Mouse (Mus musculus) MEL (cell line): ENCODE results near the gene Tsku. TPM values are rescaled to one million over a fixed set of nuclear protein-coding genes. Genes with fewer than 3 reads are reported as not detected.

Source experiments
- DNase-seq: peaks from one replicate; pipeline ENCODE4 v3.0.0; 2011; ENCODE audit warnings: low read depth, low spot score
- H3K27ac ChIP-seq: 2 replicates; pipeline ENCODE4 v1.5.1; 2012; ENCODE audit warnings: low read depth, mild to moderate bottlenecking, control low read depth, low read length, moderate library complexity; ENCODE audit not compliant: control insufficient read depth
- H3K27me3 ChIP-seq, 2 experiments: fragments of 150-350 bp in 1 of 2; sonication (generic) in 1 of 2; 2 replicates each; pipeline ENCODE4 v1.6.1; 2012; ENCODE audit warnings: low read length in 2 of 2, mild to moderate bottlenecking in 2 of 2, improper control_type of control experiment in 1 of 2, moderate library complexity in 1 of 2; ENCODE audit not compliant: insufficient read depth in 2 of 2, control insufficient read depth in 1 of 2
- H3K36me3 ChIP-seq, 2 experiments: 2 replicates each; pipeline ENCODE4 v1.6.1; 2012 to 2014; ENCODE audit warnings: low read length in 2 of 2, improper control_type of control experiment in 1 of 2, inconsistent platforms in 1 of 2, mild to moderate bottlenecking in 1 of 2; ENCODE audit not compliant: insufficient read depth in 2 of 2, control insufficient read depth in 1 of 2
- H3K4me1 ChIP-seq, 2 experiments: fragments of 150-350 bp in 1 of 2; sonication (generic) in 1 of 2; 2 replicates each; pipeline ENCODE4 v1.6.1; 2012; ENCODE audit warnings: low read length in 2 of 2, improper control_type of control experiment in 1 of 2, mild to moderate bottlenecking in 1 of 2; ENCODE audit not compliant: insufficient read depth in 2 of 2, control insufficient read depth in 1 of 2
- H3K4me3 ChIP-seq, 2 experiments: fragments of 150-350 bp in 1 of 2; sonication (generic) in 1 of 2; 2 replicates each; pipeline ENCODE4 v1.5.1; 2012; ENCODE audit warnings: low read depth in 2 of 2, low read length in 2 of 2, mild to moderate bottlenecking in 2 of 2, moderate library complexity in 2 of 2, control low read depth in 1 of 2, improper control_type of control experiment in 1 of 2; ENCODE audit not compliant: control insufficient read depth in 1 of 2, insufficient read depth in 1 of 2
- H3K79me2 ChIP-seq: 2 replicates; pipeline ENCODE4 v1.6.1; 2012; ENCODE audit warnings: mild to moderate bottlenecking, low read length, moderate library complexity; ENCODE audit not compliant: control insufficient read depth, poor library complexity, insufficient read depth
- H3K9ac ChIP-seq: 2 replicates; pipeline ENCODE4 v1.6.1; 2012; ENCODE audit warnings: low read depth, mild to moderate bottlenecking, control low read depth, low read length, moderate library complexity; ENCODE audit not compliant: control insufficient read depth, poor library complexity, severe bottlenecking
- H3K9me3 ChIP-seq: fragments of 150-350 bp; sonication (generic); replicated peaks from 2 replicates; pipeline ENCODE4 v1.6.1; 2012; ENCODE audit warnings: mild to moderate bottlenecking, low read length, improper control_type of control experiment, moderate library complexity; ENCODE audit not compliant: insufficient read depth
- ELF1 ChIP-seq: IDR thresholded peaks from 2 replicates; pipeline ENCODE4 v1.6.1; 2014; ENCODE audit warnings: low read depth, mild to moderate bottlenecking, inconsistent platforms, low read length, improper control_type of control experiment, moderate library complexity
- JUND ChIP-seq: IDR thresholded peaks from 2 replicates; pipeline ENCODE4 v1.6.1; 2011; ENCODE audit warnings: low read depth, mild to moderate bottlenecking, improper control_type of control experiment, low read length
- KAT2A ChIP-seq: conservative IDR thresholded peaks from 2 replicates; pipeline ENCODE4 v1.6.1; 2012; ENCODE audit warnings: low read depth, low read length, improper control_type of control experiment, inconsistent platforms
- MAFK ChIP-seq: IDR thresholded peaks from 2 replicates; pipeline ENCODE4 v1.6.1; 2011; ENCODE audit warnings: low read depth, mild to moderate bottlenecking, low read length, improper control_type of control experiment, borderline replicate concordance
- MAX ChIP-seq: IDR thresholded peaks from 2 replicates; pipeline ENCODE4 v1.6.1; 2011; ENCODE audit warnings: low read length, improper control_type of control experiment
- MAZ ChIP-seq: IDR thresholded peaks from 2 replicates; pipeline ENCODE4 v1.6.1; 2012; ENCODE audit warnings: low read depth, mild to moderate bottlenecking, inconsistent platforms, low read length, improper control_type of control experiment
- MYB ChIP-seq: IDR thresholded peaks from 2 replicates; pipeline ENCODE4 v1.6.1; 2011; ENCODE audit warnings: mild to moderate bottlenecking, low read depth, low read length, improper control_type of control experiment
- MYC ChIP-seq: IDR thresholded peaks from 2 replicates; pipeline ENCODE4 v1.6.1; 2011; ENCODE audit warnings: low read depth, mild to moderate bottlenecking, low read length, improper control_type of control experiment, moderate library complexity
- NRF1 ChIP-seq: IDR thresholded peaks from 2 replicates; pipeline ENCODE4 v1.6.1; 2014; ENCODE audit warnings: low read depth, mild to moderate bottlenecking, inconsistent platforms, low read length, improper control_type of control experiment, moderate library complexity; ENCODE audit not compliant: poor library complexity, insufficient read depth, severe bottlenecking
- RAD21 ChIP-seq: IDR thresholded peaks from 2 replicates; pipeline ENCODE4 v1.6.1; 2011; ENCODE audit warnings: mild to moderate bottlenecking, low read depth, low read length, improper control_type of control experiment
- RCOR1 ChIP-seq: IDR thresholded peaks from 2 replicates; pipeline ENCODE4 v1.6.1; 2012; ENCODE audit warnings: low read depth, mild to moderate bottlenecking, inconsistent platforms, low read length, improper control_type of control experiment
- TAL1 ChIP-seq: IDR thresholded peaks from 2 replicates; pipeline ENCODE4 v1.6.1; 2012; ENCODE audit warnings: mild to moderate bottlenecking, inconsistent platforms, low read length, moderate library complexity, mixed read lengths
- TBP ChIP-seq: IDR thresholded peaks from 2 replicates; pipeline ENCODE4 v1.8.0; 2011; ENCODE audit warnings: low read depth, low read length, improper control_type of control experiment
- UBTF ChIP-seq: IDR thresholded peaks from 2 replicates; pipeline ENCODE4 v1.6.1; 2012; ENCODE audit warnings: low read depth, mild to moderate bottlenecking, inconsistent platforms, low read length, improper control_type of control experiment, moderate library complexity, borderline replicate concordance; ENCODE audit not compliant: insufficient read depth
- USF2 ChIP-seq, 2 experiments: IDR thresholded peaks; 2 replicates each; pipeline ENCODE4 v1.6.1; 2011 to 2012; ENCODE audit warnings: improper control_type of control experiment in 2 of 2, low read length in 2 of 2, borderline replicate concordance in 1 of 2, inconsistent platforms in 1 of 2, low read depth in 1 of 2, mild to moderate bottlenecking in 1 of 2; ENCODE audit not compliant: insufficient read depth in 1 of 2
- ZC3H11A ChIP-seq: IDR thresholded peaks from 2 replicates; pipeline ENCODE4 v1.6.1; 2012; ENCODE audit warnings: low read depth, mild to moderate bottlenecking, inconsistent platforms, low read length, improper control_type of control experiment
- ZKSCAN1 ChIP-seq: IDR thresholded peaks from 2 replicates; pipeline ENCODE4 v1.6.1; 2012; ENCODE audit warnings: low read depth, mild to moderate bottlenecking, inconsistent platforms, low read length, improper control_type of control experiment, moderate library complexity
- ZMIZ1 ChIP-seq: IDR thresholded peaks from 2 replicates; pipeline ENCODE4 v1.6.1; 2012; ENCODE audit warnings: low read depth, mild to moderate bottlenecking, inconsistent platforms, low read length, improper control_type of control experiment, moderate library complexity
- polyA plus RNA-seq, 2 experiments: library from polyadenylated mRNA; stranded (reverse) in 1 of 2; unstranded in 1 of 2; fragments of >175 nt in 1 of 2; fragments of >200 nt in 1 of 2; gene quantifications; 2 replicates each; pipeline versions ENCODE4 v1.2.1 to v1.2.4; 2012; ENCODE audit warnings: low replicate concordance in 2 of 2, low read depth in 1 of 2; ENCODE audit not compliant: insufficient read length in 2 of 2, insufficient read depth in 1 of 2, missing spikeins in 1 of 2
- total RNA-seq: library from RNA; depleted of rRNA; stranded (reverse); fragments of 300-350 nt; gene quantifications from 2 replicates; pipeline ENCODE4 v1.2.3, GENCODE M21; 2012

Gene Tsku
- total and polyA plus RNA-seq, 3 experiments = 0.12 to 0.99 TPM; not detected in 1

DNA sequence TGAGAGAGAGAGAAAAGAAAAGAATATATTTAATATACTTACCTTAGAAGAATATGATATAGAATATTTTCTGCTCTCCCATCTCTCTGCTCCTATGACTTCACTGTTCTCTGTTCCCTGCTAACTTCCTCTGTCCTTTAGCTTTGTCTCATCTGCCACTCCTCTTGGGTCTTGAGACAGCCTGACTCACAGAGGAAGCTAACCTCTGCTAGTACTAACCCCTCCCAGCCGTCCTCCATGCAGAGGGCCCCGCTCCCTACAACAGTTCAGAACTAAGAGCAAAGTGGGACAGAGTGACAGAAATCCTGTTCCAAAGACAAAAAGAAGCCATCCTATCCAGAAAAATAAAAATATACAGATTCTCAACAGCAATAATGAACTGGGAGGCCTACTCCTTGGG, 40.0 kb downstream of the Tsku start, which contains the start of gene Acer3:
Acer3 (minus strand) TSS at position 126 of the 400 bp plus-strand sequence.
- TF ChIP-seq MAFK = no peak
- TF ChIP-seq MAX = no peak
- no peak for TF ChIP-seq ELF1
- TF ChIP-seq RAD21 = no peak
- TF ChIP-seq JUND = no peak
- TF ChIP-seq TAL1 = no peak
- no peak for TF ChIP-seq USF2 (IDR thresholded peaks at IDR 0.05; ENCODE audit: borderline replicate concordance in 1 of 2, insufficient read depth in 1 of 2, low read depth in 1 of 2, low read length in 2 of 2)
- Histone ChIP-seq H3K27me3 (no peaks in the 10 kb centered on the region), H3K36me3 (peaks cover 0 to 12% of the 10 kb centered on the region in 2 experiments; a peak in 2 of 4 replicates), H3K9ac (no peak within 1 kb of the TSS), H3K4me1 (peaks cover 8 to 16% of the 10 kb centered on the region in 2 experiments), H3K79me2 (no peaks in the 10 kb centered on the region), H3K9me3 (no peaks in the 10 kb centered on the region), H3K4me3 (no peak within 1 kb of the TSS), H3K27ac (no peak within 1 kb of the TSS)
- DNase-seq = no peak

DNA sequence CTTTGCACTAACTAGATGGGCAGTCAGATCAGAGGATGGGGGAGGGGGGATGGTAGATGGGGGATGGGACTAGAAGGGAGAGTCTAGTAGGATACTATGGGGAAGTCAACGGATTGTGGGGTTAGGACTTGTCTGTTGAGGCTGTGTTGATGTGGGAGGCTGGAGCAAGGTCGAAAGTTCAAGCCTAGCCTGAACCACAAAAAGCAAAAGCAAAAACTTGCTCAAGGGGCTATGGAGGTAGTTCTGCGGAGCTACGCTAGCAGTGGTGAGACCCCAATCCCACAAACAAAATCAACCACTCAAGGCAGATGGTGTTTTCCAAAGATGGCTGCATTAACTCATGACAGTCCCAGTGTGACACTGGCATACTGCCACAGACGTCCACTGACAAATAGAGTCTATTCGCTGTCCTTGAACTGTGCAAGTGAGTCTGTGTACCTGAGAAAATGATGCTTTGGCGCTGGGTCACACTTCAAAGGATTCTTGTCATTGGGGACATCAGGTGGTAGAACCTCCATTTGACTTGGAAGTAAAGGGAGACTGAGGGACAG, 41.0 kb downstream of the Tsku start:
- Histone ChIP-seq H3K79me2 (no peaks in the 10 kb centered on the region), H3K4me1 (peaks cover 8 to 16% of the 10 kb centered on the region in 2 experiments), H3K27me3 (no peaks in the 10 kb centered on the region), H3K9ac (no peak overlapping the region), H3K36me3 (peaks cover 0 to 12% of the 10 kb centered on the region in 2 experiments; a peak in 2 of 4 replicates), H3K27ac (no peak overlapping the region), H3K4me3 (no peak overlapping the region), H3K9me3 (no peaks in the 10 kb centered on the region)
- no peak for TF ChIP-seq RCOR1
- TF ChIP-seq MYC = no peak
- TF ChIP-seq NRF1 = no peak
- TF ChIP-seq ZMIZ1 = no peak
- no peak for TF ChIP-seq MYB
- TF ChIP-seq MAZ = no peak
- no peak for TF ChIP-seq ZC3H11A
- no peak for DNase-seq

DNA sequence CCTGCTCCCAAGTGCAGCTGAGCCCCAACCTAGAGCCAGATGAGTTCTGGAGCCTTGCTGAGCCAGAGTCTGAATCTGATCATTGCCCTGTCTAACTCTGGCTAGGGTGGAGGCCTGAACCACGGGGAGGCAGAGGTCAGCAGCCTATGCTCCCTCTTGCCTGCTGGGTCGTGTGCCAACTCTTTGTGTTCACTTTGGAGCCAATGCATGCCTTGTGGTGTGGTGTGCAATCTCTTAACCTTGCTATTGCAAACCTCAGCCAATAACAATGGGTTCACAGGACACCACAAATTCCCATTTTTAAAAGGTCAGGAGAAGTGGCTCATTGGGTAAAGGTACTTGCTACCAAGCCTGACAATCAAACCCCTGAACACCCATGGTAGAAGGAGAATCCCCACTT, 44.6 kb downstream of the Tsku start:
- Histone ChIP-seq H3K79me2 (no peaks in the 10 kb centered on the region), H3K27me3 (no peaks in the 10 kb centered on the region), H3K4me1 (peaks cover 2 to 6% of the 10 kb centered on the region in 2 experiments; a peak in 3 of 4 replicates), H3K4me3 (no peak overlapping the region), H3K27ac (no peak overlapping the region), H3K36me3 (no peaks in the 10 kb centered on the region), H3K9ac (no peak overlapping the region), H3K9me3 (no peaks in the 10 kb centered on the region)
- no peak for DNase-seq
- TF ChIP-seq ZC3H11A = no peak
- TF ChIP-seq KAT2A = no peak
- no peak for TF ChIP-seq USF2 (IDR thresholded peaks at IDR 0.05; ENCODE audit: borderline replicate concordance in 1 of 2, insufficient read depth in 1 of 2, low read depth in 1 of 2, low read length in 2 of 2)
- TF ChIP-seq TBP = no peak
- no peak for TF ChIP-seq UBTF
- TF ChIP-seq ZKSCAN1 = no peak
